Mouse (Mus musculus): ENCODE measurements around the gene Gm20765.
"Not testable (repeated sequence)": the region's sequence is repeated elsewhere in the genome, so short reads cannot be mapped to it uniquely, and the experiment has no call there.

The Gm20765 gene

DNA sequence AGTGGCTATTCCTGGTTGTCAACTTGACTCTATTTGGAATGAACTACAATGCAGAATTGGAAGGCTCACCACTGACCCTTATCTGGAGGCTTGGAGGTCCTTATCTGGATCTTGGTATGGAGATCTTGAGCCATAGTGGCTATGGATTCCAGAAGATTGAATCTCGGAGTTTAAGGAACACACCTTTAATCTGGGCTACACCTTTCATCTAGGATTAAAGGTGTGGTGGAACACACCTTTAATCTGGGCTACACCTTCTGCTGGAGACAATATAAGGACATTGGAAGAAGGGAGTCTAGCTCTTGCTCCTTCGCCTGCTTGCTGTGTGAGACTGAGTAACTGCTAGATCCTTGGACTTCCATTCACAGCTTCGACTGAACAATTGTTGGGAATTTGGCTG lies at the start of gene Gm20765:
TSS of gene Gm20765 (plus strand) at position 301 of the 400 bp plus-strand sequence.
- DNase-seq (ENCODE audit: low read depth, low spot score): not testable (repeated sequence)

DNA sequence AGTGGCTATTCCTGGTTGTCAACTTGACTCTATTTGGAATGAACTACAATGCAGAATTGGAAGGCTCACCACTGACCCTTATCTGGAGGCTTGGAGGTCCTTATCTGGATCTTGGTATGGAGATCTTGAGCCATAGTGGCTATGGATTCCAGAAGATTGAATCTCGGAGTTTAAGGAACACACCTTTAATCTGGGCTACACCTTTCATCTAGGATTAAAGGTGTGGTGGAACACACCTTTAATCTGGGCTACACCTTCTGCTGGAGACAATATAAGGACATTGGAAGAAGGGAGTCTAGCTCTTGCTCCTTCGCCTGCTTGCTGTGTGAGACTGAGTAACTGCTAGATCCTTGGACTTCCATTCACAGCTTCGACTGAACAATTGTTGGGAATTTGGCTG lies 42.6 kb upstream of the Gm20765 start, which contains the start of gene Gm21293:
TSS of gene Gm21293 (plus strand) at position 301 of the 400 bp plus-strand sequence.
- DNase-seq (ENCODE audit: low read depth, low spot score): not testable (repeated sequence)

GRCm38 (mm10) chr10:104151197-104151596 lies 34.1 kb upstream of the Gm20765 start, which contains the start of gene Gm6763:
Gene Gm6763, plus strand, starts transcription at chr10:104151497.
- DNase-seq (ENCODE audit: low read depth, low spot score): not testable (repeated sequence)

- not testable (repeated sequence) for DNase-seq (ENCODE audit: low read depth, low spot score)
Observed at GRCm38 (mm10) chr10:104159706-104160105, 25.6 kb upstream of the Gm20765 start, which contains the start of gene Gm8764. Gene Gm8764, plus strand, starts transcription at chr10:104160006.

DNA sequence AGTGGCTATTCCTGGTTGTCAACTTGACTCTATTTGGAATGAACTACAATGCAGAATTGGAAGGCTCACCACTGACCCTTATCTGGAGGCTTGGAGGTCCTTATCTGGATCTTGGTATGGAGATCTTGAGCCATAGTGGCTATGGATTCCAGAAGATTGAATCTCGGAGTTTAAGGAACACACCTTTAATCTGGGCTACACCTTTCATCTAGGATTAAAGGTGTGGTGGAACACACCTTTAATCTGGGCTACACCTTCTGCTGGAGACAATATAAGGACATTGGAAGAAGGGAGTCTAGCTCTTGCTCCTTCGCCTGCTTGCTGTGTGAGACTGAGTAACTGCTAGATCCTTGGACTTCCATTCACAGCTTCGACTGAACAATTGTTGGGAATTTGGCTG lies 17.1 kb upstream of the Gm20765 start, which contains the start of gene Gm21304:
TSS of gene Gm21304 (plus strand) at position 301 of the 400 bp plus-strand sequence.
- not testable (repeated sequence) for DNase-seq (ENCODE audit: low read depth, low spot score)

DNA sequence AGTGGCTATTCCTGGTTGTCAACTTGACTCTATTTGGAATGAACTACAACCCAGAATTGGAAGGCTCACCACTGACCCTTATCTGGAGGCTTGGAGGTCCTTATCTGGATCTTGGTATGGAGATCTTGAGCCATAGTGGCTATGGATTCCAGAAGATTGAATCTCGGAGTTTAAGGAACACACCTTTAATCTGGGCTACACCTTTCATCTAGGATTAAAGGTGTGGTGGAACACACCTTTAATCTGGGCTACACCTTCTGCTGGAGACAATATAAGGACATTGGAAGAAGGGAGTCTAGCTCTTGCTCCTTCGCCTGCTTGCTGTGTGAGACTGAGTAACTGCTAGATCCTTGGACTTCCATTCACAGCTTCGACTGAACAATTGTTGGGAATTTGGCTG lies 8.6 kb upstream of the Gm20765 start, which contains the start of gene Gm21312:
TSS of gene Gm21312 (plus strand) at position 301 of the 400 bp plus-strand sequence.
- DNase-seq (ENCODE audit: low read depth, low spot score): not testable (repeated sequence)

DNA sequence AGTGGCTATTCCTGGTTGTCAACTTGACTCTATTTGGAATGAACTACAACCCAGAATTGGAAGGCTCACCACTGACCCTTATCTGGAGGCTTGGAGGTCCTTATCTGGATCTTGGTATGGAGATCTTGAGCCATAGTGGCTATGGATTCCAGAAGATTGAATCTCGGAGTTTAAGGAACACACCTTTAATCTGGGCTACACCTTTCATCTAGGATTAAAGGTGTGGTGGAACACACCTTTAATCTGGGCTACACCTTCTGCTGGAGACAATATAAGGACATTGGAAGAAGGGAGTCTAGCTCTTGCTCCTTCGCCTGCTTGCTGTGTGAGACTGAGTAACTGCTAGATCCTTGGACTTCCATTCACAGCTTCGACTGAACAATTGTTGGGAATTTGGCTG lies 8.4 kb downstream of the Gm20765 start, which contains the start of gene Gm4340:
TSS of gene Gm4340 (plus strand) at position 301 of the 400 bp plus-strand sequence.
- not testable (repeated sequence) for DNase-seq (ENCODE audit: low read depth, low spot score)

- no peak for DNase-seq (ENCODE audit: low read depth, low spot score)
Observed at GRCm38 (mm10) chr10:104209655-104210054, 24.3 kb downstream of the Gm20765 start.

- DNase-seq (ENCODE audit: low read depth, low spot score): no peak
Observed at GRCm38 (mm10) chr10:104210268-104210990, 25.1 kb downstream of the Gm20765 start.

DNA sequence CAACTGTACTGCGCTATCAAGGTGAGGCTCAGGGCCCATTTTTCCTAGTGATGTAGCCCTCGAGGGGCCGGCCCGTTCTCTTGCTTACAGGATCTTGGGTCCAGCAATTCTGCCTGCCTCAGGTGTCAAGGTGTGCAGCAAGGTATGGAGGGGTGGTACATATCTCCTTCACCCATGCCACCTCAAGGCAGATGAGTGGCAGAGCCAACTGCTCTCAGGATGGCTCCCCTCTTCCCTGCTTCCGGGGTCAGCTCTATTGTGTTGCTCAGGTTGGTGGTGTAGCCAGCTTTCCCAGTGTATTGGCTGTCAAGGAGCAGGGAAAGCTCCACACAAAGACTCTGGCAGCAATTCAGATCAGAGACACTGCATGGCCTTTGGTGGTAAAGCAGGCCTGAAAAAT lies 29.2 kb downstream of the Gm20765 start:
- DNase-seq (ENCODE audit: low read depth, low spot score): no peak

- DNase-seq (ENCODE audit: low read depth, low spot score): no peak
Observed at GRCm38 (mm10) chr10:104220303-104221021, 35.1 kb downstream of the Gm20765 start.

Measured in R1 (cell line).